Comparison of ENCODE assay signal across 18 mouse cellular contexts in the genomic region with DNA sequence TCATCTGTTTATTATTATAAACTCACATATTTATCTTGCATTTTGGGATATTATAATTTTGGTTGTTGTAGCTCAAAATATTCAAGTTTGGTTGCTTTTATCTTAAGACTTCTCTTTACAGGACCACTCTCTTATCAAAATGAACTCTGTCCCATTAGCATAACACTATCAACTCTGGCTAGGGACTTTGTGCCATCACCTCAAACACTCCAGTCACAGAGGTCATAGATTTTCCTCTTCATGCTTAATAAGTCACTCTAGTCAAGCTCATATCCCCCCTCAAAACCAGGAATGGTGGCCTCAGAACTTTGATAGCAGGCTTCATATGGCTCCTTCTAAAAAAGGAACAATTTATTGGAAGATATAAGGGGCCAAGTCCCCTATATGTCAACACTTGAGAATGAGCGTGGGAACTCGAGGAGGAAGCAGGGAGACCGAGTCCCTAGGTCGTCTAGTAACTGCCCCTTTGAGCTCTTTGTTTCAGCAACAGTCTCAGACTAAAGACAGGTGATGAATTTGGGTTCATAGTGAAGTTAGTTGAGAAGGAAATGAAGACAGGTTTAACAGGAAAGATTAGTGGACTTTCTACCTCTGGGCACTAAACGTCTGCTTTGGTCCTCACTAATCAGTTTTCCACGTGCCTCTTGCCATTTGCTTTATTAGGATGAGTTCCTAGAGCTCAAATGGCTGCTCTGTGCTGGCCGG.
"Had no signal": no experiment of that assay in that cellular context is flagged by ENCODE, and none has a peak within 500 bp of the region (broad histone marks: within the 10 kb centered on the region; RNA-seq: fewer than 3 reads in every experiment).

No protein-coding gene starts in this region.

- H3K9ac ChIP-seq: lung, embryonic 14.5 days; midbrain, embryonic 12.5 days; neural tube, embryonic 13.5 days; neural tube, embryonic 15.5 days; stomach, embryonic 15.5 days had no signal

- H3K4me2 ChIP-seq: lung, embryonic 14.5 days; midbrain, embryonic 12.5 days; neural tube, embryonic 13.5 days; neural tube, embryonic 15.5 days; stomach, embryonic 15.5 days had no signal

- DNase-seq: lung, adult 18-20 months; lung, embryonic 14.5 days; lung, postnatal 10 days; lung, postnatal 4 days; midbrain, embryonic 14.5 days; retina, postnatal 1 day; right cerebral cortex, adult 18-20 months; thymus, adult 2 months; thymus, postnatal 25 days; thymus, postnatal 4 days had no signal

- H3K36me3 ChIP-seq: midbrain, embryonic 10.5 days; midbrain, embryonic 12.5 days; neural tube, embryonic 13.5 days; neural tube, embryonic 15.5 days; stomach, embryonic 15.5 days had no signal

- ATAC-seq: midbrain, embryonic 16.5 days had no signal

- H3K4me1 ChIP-seq: midbrain, embryonic 10.5 days; midbrain, embryonic 12.5 days; neural tube, embryonic 13.5 days; neural tube, embryonic 15.5 days; stomach, embryonic 15.5 days had no signal

- H3K27me3 ChIP-seq: midbrain, embryonic 12.5 days; neural tube, embryonic 13.5 days; neural tube, embryonic 15.5 days; stomach, embryonic 15.5 days had no signal

- H3K27ac ChIP-seq: midbrain, embryonic 10.5 days; midbrain, embryonic 12.5 days; neural tube, embryonic 13.5 days; neural tube, embryonic 15.5 days; stomach, embryonic 15.5 days; stomach, postnatal 0 days had no signal

- H3K4me3 ChIP-seq: midbrain, embryonic 10.5 days; midbrain, embryonic 12.5 days; myocyte; neural tube, embryonic 13.5 days; neural tube, embryonic 15.5 days; stomach, embryonic 15.5 days had no signal

- H3K9me3 ChIP-seq: midbrain, embryonic 10.5 days; midbrain, embryonic 12.5 days; neural tube, embryonic 13.5 days; neural tube, embryonic 15.5 days; stomach, embryonic 15.5 days had no signal
